In genomic region chr5:150839688-150840541, GRCm38 (mm10) we compare ENCODE assay signal across 9 mouse cellular contexts.
DNase-seq lines count a peak whose midpoint lies in the region; ATAC-seq lines count a peak whose summit lies in the region.
"Had no signal": no experiment of that assay in that cellular context is flagged by ENCODE, and none has a peak within 500 bp of the region (broad histone marks: within the 10 kb centered on the region; RNA-seq: fewer than 3 reads in every experiment).

No protein-coding gene starts in this region.

- no peak overlapping the region for H3K4me3 ChIP-seq in forebrain, embryonic 15.5 days
- no peak overlapping the region for H3K4me3 ChIP-seq in hindbrain, embryonic 11.5 days (ENCODE audit: low read depth, low read length)
- H3K4me3 ChIP-seq in limb, embryonic 13.5 days: 0 out of 2 replicates have a peak overlapping the region, but pooled peaks have one; percentile 1
- H3K4me3 ChIP-seq in midbrain, embryonic 13.5 days (replicated peaks): no peak overlapping the region
- H3K4me3 ChIP-seq: megakaryocyte, embryonic 14.5 days had no signal

- 0 out of 2 replicates have a peak overlapping the region, but pooled peaks have one; percentile 10 for H3K27ac ChIP-seq in forebrain, embryonic 15.5 days (replicated peaks)
- H3K27ac ChIP-seq in hindbrain, embryonic 11.5 days (ENCODE audit: low read depth, low read length): peak overlapping the region; percentile 51; the same call in 1 of the 2 replicates
- peak overlapping the region; percentile 69; the same call in 1 of the 2 replicates for H3K27ac ChIP-seq in limb, embryonic 13.5 days
- no peak overlapping the region for H3K27ac ChIP-seq in midbrain, embryonic 13.5 days

- H3K27me3 ChIP-seq in forebrain, embryonic 15.5 days: no peaks in the 10 kb centered on the region
- no peaks in the 10 kb centered on the region for H3K27me3 ChIP-seq in hindbrain, embryonic 11.5 days (ENCODE audit: control insufficient read depth, insufficient read depth, low read length)
- H3K27me3 ChIP-seq in limb, embryonic 13.5 days: no peaks in the 10 kb centered on the region
- no peaks in the 10 kb centered on the region for H3K27me3 ChIP-seq in midbrain, embryonic 13.5 days
- H3K27me3 ChIP-seq: megakaryocyte, embryonic 14.5 days had no signal

- H3K36me3 ChIP-seq in forebrain, embryonic 15.5 days: no peaks in the 10 kb centered on the region
- H3K36me3 ChIP-seq in hindbrain, embryonic 11.5 days (ENCODE audit: control insufficient read depth, insufficient read depth, low read length): no peaks in the 10 kb centered on the region
- H3K36me3 ChIP-seq in limb, embryonic 13.5 days: no peaks in the 10 kb centered on the region
- H3K36me3 ChIP-seq in midbrain, embryonic 13.5 days: no peaks in the 10 kb centered on the region

- DNase-seq in CD4-positive, CD25-positive, alpha-beta regulatory T cell, adult 2 months (ENCODE audit: low read depth, low spot score): peak; percentile 20
- peak; percentile 34 for DNase-seq in hindbrain, embryonic 11.5 days (ENCODE audit: low spot score)
- DNase-seq in cerebellum, adult 9-10 months: no peak

- no peak overlapping the region for H3K9ac ChIP-seq in forebrain, embryonic 15.5 days (replicated peaks)
- H3K9ac ChIP-seq in hindbrain, embryonic 11.5 days (ENCODE audit: low read depth, low read length): no peak overlapping the region
- H3K9ac ChIP-seq in limb, embryonic 13.5 days: no peak overlapping the region
- no peak overlapping the region for H3K9ac ChIP-seq in midbrain, embryonic 13.5 days (replicated peaks)

- no peaks in the 10 kb centered on the region for H3K4me1 ChIP-seq in forebrain, embryonic 15.5 days
- no peaks in the 10 kb centered on the region for H3K4me1 ChIP-seq in hindbrain, embryonic 11.5 days (replicated peaks; ENCODE audit: control insufficient read depth, insufficient read depth, low read length)
- H3K4me1 ChIP-seq in limb, embryonic 13.5 days: peaks cover 21% of the 10 kb centered on the region
- peaks cover 13% of the 10 kb centered on the region for H3K4me1 ChIP-seq in midbrain, embryonic 13.5 days (replicated peaks)
- H3K4me1 ChIP-seq: megakaryocyte, embryonic 14.5 days had no signal

- H3K9me3 ChIP-seq in forebrain, embryonic 15.5 days: no peaks in the 10 kb centered on the region
- H3K9me3 ChIP-seq in hindbrain, embryonic 11.5 days (ENCODE audit: control insufficient read depth, low read length): no peaks in the 10 kb centered on the region
- H3K9me3 ChIP-seq in limb, embryonic 13.5 days: peaks cover 15% of the 10 kb centered on the region
- H3K9me3 ChIP-seq in midbrain, embryonic 13.5 days: peaks cover 4% of the 10 kb centered on the region
- H3K9me3 ChIP-seq: megakaryocyte, embryonic 14.5 days had no signal

- 44% methylated on average over 11 of the region's 11 CpGs for WGBS in forebrain, embryonic 15.5 days
- WGBS in hindbrain, embryonic 11.5 days: 51% methylated on average over 11 of the region's 11 CpGs
- 13% methylated on average over 11 of the region's 11 CpGs for WGBS in limb, embryonic 13.5 days
- 45% methylated on average over 11 of the region's 11 CpGs for WGBS in midbrain, embryonic 13.5 days

- H3K4me2 ChIP-seq in forebrain, embryonic 15.5 days (replicated peaks): no peak overlapping the region
- no peak overlapping the region; the same call in 1 of the 2 replicates for H3K4me2 ChIP-seq in hindbrain, embryonic 11.5 days (replicated peaks; ENCODE audit: low read depth, low read length)
- H3K4me2 ChIP-seq in limb, embryonic 13.5 days (replicated peaks): peak overlapping the region; percentile 47
- H3K4me2 ChIP-seq in midbrain, embryonic 13.5 days (replicated peaks): no peak overlapping the region

- ATAC-seq in CD4-positive, CD25-positive, alpha-beta regulatory T cell, adult 4 months: no peak
- ATAC-seq in forebrain, embryonic 15.5 days (replicated peaks): peak; percentile 75
- ATAC-seq in hindbrain, embryonic 11.5 days (ENCODE audit: low FRiP score): peak; percentile 86
- peak; percentile 91 for ATAC-seq in limb, embryonic 13.5 days (ENCODE audit: low FRiP score, low read depth)
- ATAC-seq in midbrain, embryonic 13.5 days: peak; percentile 95
- no peak for ATAC-seq in erythroblast, adult 5-6 weeks (replicated peaks; ENCODE audit: low FRiP score, poor library complexity, severe bottlenecking)

Comparison
In these comparisons a context has a peak if more than half of its experiments do, and no peak if none do; other contexts are left out.
1. ATAC-seq: peak in forebrain, embryonic 15.5 days (single experiment), hindbrain, embryonic 11.5 days (single experiment), limb, embryonic 13.5 days (single experiment) and midbrain, embryonic 13.5 days (single experiment); none in CD4-positive, CD25-positive, alpha-beta regulatory T cell, adult 4 months (single experiment) and erythroblast, adult 5-6 weeks (single experiment).